Mouse (Mus musculus) spleen, embryonic (tissue): ENCODE results near the gene Itgbl1.

Source experiments
- CTCF ChIA-PET: fragments of 350-600 bp; sonication (Branson Sonifier 250); formaldehyde crosslinking; loops from one replicate; lab custom pipeline; 2022; lab: Charles Lee

Itgbl1 gene

DNA sequence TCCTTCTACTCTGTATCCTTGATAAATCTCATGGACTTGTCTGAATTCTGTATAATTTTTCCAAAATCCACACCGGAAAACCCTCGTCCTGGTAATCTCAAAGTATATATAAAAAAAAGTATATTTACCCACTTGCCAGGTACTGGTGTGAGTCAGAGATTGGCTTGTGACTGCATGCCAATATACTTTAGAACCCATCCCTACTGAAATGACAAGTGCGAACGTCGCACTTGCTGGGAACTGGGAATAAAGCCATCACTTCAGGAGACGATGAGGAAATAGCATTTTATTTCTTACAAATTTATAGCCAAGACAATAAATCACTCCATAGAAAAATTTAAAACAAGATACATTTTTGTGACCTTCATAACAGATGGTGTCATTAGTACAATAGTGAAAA is 308.2 kb downstream of the Itgbl1 start:
- CTCF ChIA-PET, result no interaction called here

DNA sequence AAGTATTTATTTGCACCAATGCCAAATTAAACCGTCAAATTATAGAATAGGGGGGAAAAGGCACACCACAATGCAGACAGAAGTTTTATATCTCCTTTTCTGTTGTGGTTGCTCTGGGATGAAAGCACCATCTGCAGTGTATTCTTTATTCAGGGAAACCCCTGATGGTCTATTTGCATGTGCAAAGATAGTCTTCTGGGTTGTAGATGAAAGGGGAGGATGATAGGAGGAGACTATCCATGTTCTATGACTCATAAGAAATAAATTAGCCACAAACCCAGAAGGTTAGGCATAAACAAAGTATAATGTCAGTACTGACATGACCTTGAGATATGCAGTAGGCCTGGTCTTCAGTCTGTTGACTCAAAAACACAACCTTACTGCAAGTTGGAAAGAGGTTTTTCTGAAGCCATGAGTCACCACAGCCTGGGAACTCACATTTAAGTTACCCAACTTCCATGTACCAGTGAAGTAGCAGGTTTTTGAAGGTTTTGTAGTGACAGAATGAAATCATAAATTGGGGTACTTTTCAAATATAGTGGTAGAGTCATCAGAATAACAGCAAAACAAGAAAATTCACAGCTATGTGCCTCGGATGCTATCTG is 330.9 kb downstream of the Itgbl1 start:
- CTCF ChIA-PET, result no interaction called here
